Mouse (Mus musculus): Measurements from ENCODE around the gene Scaf8.
"Not testable (repeated sequence)": the region's sequence is repeated elsewhere in the genome, so short reads cannot be mapped to it uniquely, and the experiment has no call there.

The Scaf8 gene

DNA sequence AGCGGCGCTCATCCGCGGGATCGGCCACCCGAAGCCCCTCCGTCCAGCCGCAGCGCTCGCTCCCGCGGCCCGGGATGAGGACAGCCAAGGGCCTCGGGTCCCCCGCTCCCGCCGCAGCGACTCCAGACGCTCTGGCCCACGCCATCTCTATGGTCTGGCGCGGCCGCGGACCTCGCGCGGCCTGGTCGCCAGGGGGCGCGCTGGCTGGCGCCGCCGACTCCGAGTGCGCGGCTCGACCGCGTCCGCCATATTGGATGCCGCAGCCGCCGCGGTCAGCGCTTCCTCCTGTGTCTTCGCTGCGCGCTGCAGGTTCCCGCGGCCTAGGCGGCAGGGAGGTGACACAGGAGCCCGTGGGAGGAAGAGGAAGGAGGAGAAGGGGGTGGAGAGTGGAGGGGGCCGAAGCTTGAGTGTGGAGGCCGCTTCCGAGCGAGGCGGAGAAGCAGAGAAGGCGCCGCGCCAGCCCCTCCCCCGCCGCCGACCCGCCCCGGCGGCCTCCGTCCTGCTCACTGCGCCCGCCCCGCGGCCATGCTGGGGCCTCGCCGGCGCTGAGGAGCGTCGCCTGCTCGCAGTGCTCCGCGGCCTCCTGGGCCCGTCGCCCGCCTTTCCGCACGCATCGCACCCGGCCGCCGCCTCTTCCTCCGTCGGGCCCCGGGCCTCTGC, at the start of gene Scaf8:
Gene Scaf8, plus strand, starts transcription at position 253 of the 660 bp plus-strand sequence.
- DNase-seq (ENCODE audit: low read depth, low spot score) = peak; percentile 77

DNA sequence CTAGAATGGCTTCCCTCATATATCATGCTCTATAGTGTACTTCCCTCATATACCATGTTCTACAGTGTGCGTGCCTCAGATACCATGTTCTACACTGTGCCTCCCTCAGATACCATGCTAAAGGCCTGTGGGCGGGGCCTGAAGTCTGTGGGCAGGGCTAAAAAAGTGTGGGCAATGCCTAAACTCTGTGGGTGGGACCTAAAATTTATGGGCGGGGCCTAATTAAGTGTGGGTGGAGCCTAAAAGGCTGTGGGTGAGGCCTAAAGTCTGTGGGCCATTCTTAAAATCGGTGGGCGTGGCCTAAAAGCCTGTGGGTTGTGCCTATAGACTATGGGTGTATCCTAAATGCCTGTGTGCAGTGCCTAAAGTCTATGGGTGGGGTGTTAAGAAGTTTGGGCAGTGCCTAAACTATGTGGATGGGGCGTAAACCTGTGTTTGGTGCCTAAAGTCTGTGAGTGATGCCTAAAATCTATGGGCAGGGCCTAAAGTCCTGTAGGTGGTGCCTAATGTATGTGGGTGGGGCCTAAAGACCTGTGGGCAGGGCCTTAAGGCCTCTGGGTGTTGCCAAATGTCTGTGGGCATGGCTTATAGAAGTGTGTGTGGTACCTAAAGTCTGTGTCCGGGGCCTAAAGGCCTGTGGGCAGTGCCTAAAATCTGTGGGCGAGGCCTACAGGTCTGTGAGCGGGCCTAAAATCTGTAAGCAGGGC, 39.5 kb upstream of the Scaf8 start:
- DNase-seq (ENCODE audit: low read depth, low spot score) = no peak

GRCm38 (mm10) chr17:3075873-3076245, 38.9 kb upstream of the Scaf8 start:
- DNase-seq (ENCODE audit: low read depth, low spot score) = no peak

GRCm38 (mm10) chr17:3077936-3078335, 36.8 kb upstream of the Scaf8 start:
- DNase-seq (ENCODE audit: low read depth, low spot score) = not testable (repeated sequence)

- not testable (repeated sequence) for DNase-seq (ENCODE audit: low read depth, low spot score)
These were observed 34.0 kb upstream of the Scaf8 start for GRCm38 (mm10) chr17:3080587-3081349.

DNA sequence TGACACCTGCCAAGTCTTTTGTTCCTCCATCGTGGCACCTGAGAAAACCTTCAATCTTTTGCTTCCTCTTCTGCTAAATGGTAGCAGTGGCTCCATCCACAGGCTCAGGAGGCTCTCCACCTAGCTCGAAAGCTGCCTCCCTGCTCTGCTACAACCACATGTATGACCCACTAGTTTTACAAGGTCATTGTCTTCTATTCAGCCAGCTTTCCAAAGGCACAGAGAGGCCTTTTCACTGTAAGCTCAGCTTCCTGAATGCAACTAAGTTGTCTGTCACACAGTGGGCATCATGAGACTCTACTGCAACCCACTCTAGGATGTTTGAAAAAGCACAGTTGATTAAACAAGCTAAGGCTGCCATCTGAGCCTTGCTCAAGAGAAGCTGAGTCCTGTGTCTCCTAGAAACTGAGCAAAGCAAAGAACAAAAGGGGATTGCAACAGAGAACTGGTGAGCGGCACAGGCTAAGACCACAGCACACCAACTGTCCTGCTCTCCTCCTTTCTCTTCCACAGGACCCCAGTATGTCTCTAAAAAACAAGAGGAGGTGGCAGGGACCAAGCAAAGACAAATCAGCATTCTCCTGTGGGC, 33.2 kb upstream of the Scaf8 start:
- DNase-seq (ENCODE audit: low read depth, low spot score) = not testable (repeated sequence)

GRCm38 (mm10) chr17:3082125-3082755, 32.5 kb upstream of the Scaf8 start:
- DNase-seq (ENCODE audit: low read depth, low spot score) = not testable (repeated sequence)

DNA sequence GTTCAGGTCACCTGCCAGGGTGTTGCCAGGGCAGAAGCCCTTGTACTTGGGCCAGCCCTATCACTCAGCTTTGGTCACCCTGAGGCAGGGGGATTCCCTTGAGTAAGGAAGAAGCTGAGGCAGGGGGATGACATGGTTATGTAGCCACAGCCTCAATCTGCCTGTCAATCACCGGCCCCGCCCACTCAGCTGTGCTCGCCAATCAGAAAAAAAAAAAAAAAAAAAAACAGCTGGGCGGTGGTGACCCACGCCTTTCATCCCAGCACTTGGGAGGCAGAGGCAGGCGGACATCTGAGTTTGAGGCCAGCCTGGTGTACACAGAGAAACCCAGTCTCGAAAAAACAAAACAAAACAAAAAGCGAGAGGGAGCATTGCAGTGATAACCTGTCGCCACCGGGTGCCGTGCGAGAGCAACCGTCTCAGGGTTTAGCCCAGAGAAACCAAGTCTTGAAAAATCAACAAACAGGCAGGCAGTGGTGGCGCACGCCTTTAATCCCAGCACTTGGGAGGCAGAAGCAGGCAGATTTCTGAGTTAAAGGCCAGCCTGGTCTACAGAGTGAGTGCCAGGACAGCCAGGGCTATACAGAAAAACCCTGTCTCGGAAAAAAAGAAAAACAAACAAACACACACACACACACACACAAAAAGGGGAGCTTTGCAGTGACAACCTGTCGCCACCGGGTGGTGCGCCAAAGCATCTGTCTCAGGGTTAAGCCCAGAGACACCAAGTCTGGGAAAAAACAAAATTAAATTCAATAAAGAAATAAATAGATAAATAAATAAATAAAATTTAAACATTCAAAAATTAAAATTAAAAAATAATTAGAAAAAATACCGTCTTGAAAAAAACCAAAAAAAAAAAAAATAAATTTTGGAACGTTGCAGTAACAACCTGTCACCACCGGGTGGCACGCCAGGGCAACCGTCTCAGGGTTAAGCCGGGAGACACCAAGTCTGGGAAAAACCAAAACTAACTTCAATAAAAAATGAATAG, 31.7 kb upstream of the Scaf8 start:
- not testable (repeated sequence) for DNase-seq (ENCODE audit: low read depth, low spot score)

DNA sequence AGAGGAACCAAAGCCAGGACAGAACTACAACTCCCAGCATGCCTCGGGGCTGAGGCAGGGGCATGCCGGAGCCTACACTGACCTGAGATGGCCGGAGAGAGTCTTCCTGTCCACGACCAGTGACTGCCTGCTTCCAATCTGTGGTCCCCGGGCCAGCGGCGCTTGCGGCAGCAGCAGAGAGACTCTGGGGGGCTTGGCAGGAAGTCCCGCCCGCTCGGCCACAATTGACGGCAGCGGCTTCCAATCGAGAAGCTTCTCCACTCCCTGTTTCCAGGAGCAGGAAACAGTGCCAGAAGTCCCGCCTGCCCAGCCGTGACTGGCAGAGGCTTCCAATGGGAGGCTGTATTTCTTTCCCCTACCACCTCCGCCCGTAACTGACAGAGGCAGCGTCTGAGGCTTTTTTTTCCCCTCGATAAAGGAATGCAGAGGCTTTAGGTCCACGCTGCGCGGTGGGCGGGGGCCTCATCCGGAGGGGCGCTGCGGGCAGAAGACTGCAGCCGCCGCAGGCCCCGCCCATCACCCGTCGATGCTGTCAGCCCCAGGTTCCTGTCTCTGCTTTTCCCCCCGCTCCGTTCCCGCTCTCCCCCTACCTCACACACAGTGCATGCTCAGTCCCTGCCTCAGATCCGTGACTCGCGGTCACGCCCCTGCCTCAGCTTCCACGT, 30.8 kb upstream of the Scaf8 start:
- DNase-seq (ENCODE audit: low read depth, low spot score) = peak; percentile 94

GRCm38 (mm10) chr17:3084551-3084930, 30.2 kb upstream of the Scaf8 start:
- DNase-seq (ENCODE audit: low read depth, low spot score) = peak; percentile 37

- no peak for DNase-seq (ENCODE audit: low read depth, low spot score)
These were observed 29.6 kb upstream of the Scaf8 start for GRCm38 (mm10) chr17:3085152-3085551.

DNA sequence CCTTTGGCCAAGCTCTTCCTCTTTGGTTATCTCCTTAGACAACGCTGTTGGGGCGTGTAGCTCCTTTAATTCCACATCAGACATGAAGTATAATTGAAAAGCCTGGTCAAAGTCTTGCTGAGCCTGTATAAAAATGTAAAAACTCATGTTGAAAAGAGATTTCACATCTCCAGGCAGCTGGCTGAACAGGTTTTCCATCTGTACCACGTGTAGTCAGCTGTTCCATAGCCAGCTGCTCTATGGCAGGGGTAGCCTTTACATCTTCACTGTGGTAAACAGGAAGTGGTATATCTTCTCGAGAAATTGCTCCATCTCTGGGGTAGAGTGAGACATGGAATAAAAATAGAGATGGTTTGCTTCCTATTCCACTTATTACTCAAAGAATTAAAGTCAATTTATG, 22.1 kb upstream of the Scaf8 start:
- DNase-seq (ENCODE audit: low read depth, low spot score) = no peak

DNA sequence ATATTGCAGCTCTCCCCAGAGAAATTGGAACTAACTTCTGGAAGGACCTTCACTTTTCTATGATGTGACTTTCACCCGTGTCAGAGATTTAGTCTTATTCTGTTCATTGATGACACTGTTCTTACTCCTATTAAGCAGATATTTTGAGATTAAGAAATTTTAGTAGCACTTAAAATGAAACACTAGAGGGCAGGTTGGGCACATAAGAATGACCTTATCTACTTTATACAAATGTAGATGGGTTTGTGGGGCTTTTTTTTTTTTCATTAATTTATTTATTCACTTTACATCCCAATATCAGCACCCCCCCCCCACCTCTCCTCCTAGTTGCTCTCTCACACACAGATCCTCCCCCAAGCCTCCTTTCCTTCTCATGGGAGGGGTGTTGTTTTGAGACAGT, 15.5 kb upstream of the Scaf8 start:
- DNase-seq (ENCODE audit: low read depth, low spot score) = not testable (repeated sequence)

DNA sequence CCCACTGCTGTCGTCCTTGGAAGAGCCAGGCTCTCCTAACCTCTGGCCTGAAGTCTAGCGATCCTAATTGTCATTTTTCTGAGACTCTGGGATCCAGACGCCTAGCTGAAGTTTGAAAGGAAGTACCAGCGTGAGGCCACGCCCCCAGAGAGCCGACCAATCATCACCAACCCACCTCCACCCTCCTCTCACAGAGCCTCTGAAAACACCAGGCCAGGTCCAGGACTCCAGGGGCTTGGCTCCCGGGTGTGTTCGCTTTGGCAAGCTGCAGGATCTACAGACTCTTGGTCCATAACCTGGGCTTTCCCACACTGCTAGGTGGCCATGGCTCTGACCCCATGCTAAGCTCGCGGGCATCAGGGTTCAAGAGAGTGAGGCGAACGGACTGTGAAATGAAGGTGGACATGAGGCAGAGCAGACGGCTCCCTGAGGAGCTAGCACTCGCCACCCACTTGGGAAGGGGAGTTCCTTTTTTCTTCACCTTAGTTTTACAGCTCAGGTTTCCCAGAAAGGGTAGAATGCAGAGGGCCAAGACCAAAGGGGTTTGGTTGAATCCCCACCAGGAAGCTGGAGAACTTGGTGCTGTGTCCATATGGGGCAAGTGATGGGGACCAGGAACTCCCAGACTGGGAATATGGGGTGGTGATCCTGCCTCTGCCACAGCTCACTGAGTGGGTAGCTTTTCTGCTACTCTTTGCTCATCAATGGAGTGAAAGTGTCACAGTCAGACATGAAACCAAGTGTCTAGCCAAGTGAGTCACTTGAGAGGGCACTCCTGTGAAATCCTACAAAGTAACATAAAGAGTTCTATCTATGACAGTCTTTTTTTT, 12.2 kb upstream of the Scaf8 start:
- no peak for DNase-seq (ENCODE audit: low read depth, low spot score)

- DNase-seq (ENCODE audit: low read depth, low spot score) = no peak
These were observed 10.4 kb upstream of the Scaf8 start for GRCm38 (mm10) chr17:3104154-3104931.

- DNase-seq (ENCODE audit: low read depth, low spot score) = no peak
These were observed 9.8 kb upstream of the Scaf8 start for GRCm38 (mm10) chr17:3105022-3105421.

DNA sequence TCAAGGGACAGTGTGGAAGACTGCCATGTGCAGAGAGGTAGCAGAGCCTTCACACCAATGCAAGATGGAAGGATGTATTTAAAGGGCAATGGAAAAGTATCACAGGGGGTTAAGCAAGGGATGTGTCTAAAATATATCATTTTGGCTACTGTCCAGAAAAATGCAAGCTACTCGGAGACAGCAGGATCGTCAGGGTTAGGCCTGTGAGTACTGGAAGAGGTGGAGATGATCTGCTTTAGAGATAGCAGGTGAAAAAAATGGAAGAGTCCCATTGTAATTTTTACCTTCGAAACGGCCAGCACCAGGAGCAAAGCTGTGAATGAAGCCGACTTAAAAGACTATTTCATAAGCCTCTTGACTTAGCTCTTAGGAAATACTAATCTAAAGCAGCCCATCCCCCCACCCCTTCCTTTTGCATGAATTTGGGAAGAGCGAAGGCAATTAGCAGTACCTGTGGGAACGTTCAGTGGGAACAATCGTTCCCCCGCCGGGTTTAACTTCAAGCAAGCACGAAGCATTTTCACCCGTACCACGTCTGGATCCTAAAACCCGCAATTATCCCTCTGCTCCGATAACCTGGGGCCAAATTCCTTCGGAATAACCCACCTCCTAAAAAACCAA, 925 bp upstream of the Scaf8 start:
- DNase-seq (ENCODE audit: low read depth, low spot score) = no peak

DNA sequence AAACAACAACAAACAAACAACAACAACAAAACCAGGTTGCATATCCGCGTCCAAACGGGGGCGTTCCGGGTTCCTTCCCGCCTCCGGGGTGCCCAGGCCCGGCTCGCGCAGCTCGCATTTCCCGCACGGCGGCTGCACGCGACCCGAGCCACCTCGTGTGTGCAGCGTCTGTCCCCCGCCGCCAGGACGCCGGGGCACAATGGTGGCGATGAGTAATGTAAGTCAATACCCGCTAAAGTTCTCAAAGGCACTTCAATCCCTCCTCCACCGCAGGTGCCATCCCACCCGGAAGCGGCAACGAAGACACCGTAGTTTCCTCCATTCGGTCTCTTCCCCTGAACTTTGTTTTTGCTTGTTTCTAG, 433 bp upstream of the Scaf8 start:
- DNase-seq (ENCODE audit: low read depth, low spot score) = no peak

Measured in brain, embryonic 18.5 days (tissue).